Mouse (Mus musculus): ENCODE results near the gene Cavin2. TPM values are rescaled to one million over a fixed set of nuclear protein-coding genes. Genes with fewer than 3 reads are reported as not detected.

Cavin2 gene
- total and polyA plus RNA-seq, 3 experiments = not detected

Other genes starting within 250 kb of the Cavin2 start
- gene Nabp1, start 189.3 kb downstream of the Cavin2 start, total RNA-seq (2012; rRNA removed) = 32.7 and 37.8 TPM in 2 replicates
- 51.0 and 52.0 TPM in 2 replicates for gene Nabp1, start 189.3 kb downstream of the Cavin2 start, total RNA-seq (2014; rRNA removed)
- 33.7 and 48.7 TPM in 2 replicates for gene Nabp1, start 189.3 kb downstream of the Cavin2 start, polyA plus RNA-seq (2012; ENCODE audit: insufficient read length, low read depth)